Mouse (Mus musculus) stomach, embryonic 16.5 days (tissue): ENCODE measurements around the gene Nfia. TPM values are rescaled to one million over a fixed set of nuclear protein-coding genes. Genes with fewer than 3 reads are reported as not detected.
A peak's percentile ranks its signal among the peaks of the same experiment; 100 is the strongest.

ENCODE experiments used
- ATAC-seq: fragments of 200-750 bp; cut with Nextera tagmentation; 2 replicates; pipeline ENCODE4 v1.8.0; 2017; ENCODE audit warnings: moderate number of reproducible peaks, moderate TSS enrichment; ENCODE audit not compliant: insufficient read depth, low FRiP score
- H3K27ac ChIP-seq: fragments of 300-500 bp; sonication (generic); 2 replicates; pipeline ENCODE4 v1.5.1; 2014; ENCODE audit warnings: low read length
- H3K27me3 ChIP-seq: fragments of 300-500 bp; sonication (generic); 2 replicates; pipeline ENCODE4 v1.6.1; 2014; ENCODE audit warnings: low read length, control low read depth, mixed read lengths; ENCODE audit not compliant: control insufficient read depth, insufficient read depth
- H3K36me3 ChIP-seq: fragments of 300-500 bp; sonication (generic); 2 replicates; pipeline ENCODE4 v1.6.1; 2014; ENCODE audit warnings: low read length; ENCODE audit not compliant: control insufficient read depth, insufficient read depth
- H3K4me1 ChIP-seq: fragments of 300-500 bp; sonication (generic); 2 replicates; pipeline ENCODE4 v1.6.1; 2014; ENCODE audit warnings: low read length, control low read depth, mixed read lengths; ENCODE audit not compliant: control insufficient read depth, insufficient read depth
- H3K4me2 ChIP-seq: fragments of 300-500 bp; sonication (generic); 2 replicates; pipeline ENCODE4 v1.6.1; 2014; ENCODE audit warnings: low read depth, low read length, mixed read lengths
- H3K4me3 ChIP-seq: fragments of 300-500 bp; sonication (generic); replicated peaks from 2 replicates; pipeline ENCODE4 v1.5.1; 2014; ENCODE audit warnings: mild to moderate bottlenecking, low read length
- H3K9ac ChIP-seq: fragments of 300-500 bp; sonication (generic); 2 replicates; pipeline ENCODE4 v1.6.1; 2014; ENCODE audit warnings: low read length
- H3K9me3 ChIP-seq: fragments of 300-500 bp; sonication (generic); replicated peaks from 2 replicates; pipeline ENCODE4 v1.6.1; 2016; ENCODE audit warnings: low read length, control low read depth; ENCODE audit not compliant: control insufficient read depth
- WGBS: fragments of 180-500 bp; shearing (Covaris S2); extraction: QIAGEN DNeasy Blood & Tissue Kit; methylation state at CpG from one replicate; pipeline ENCODE4 v1.1.7; 2014; 5-methylcytosine and 5-hydroxymethylcytosine counted together
- polyA plus RNA-seq: library from polyadenylated mRNA; unstranded; fragments of >200 nt; fragmentation: Nextera tagmentation; extraction: Ambion mirVana; gene quantifications from 2 replicates; pipeline ENCODE4 v1.2.1, GENCODE M21; 2015

Nfia gene
- polyA plus RNA-seq, 1 experiment from 2014 or later, result 45.1 TPM

DNA sequence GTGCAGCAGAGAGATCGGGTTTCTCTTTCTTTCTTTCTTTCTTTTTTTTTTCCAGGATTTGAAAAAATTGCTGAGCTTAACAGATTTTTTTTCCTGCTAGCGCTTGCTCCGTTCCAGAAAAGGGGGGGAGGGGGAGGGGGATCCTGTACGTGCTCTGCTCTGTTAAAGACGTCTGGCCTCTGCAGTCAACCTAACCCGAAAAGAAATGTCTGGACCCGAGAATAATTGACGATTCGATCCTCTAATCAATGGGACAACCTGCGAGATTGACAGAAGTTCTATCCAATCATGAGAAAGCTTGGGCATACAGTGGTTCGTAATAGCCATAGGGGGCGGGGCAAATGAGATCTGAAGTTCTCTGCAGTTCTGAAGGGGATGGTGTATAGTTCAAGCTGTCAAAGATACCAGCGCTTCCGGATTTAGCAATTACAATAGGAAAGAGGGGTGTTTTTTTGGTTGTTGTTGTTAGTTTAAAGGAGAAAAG is 618 bp downstream of the Nfia start:
- peak overlapping the region; percentile 97 for H3K27ac ChIP-seq
- ATAC-seq, result peak; percentile 80
- peaks cover 16% of the 10 kb centered on the region for H3K4me1 ChIP-seq
- peak overlapping the region; percentile 53 for H3K4me2 ChIP-seq
- H3K27me3 ChIP-seq, result no peaks in the 10 kb centered on the region
- H3K9me3 ChIP-seq, result no peaks in the 10 kb centered on the region
- peak overlapping the region; percentile 54 for H3K4me3 ChIP-seq
- peak overlapping the region; percentile 49 for H3K9ac ChIP-seq
- under 1% methylated on average over 14 of the region's 14 CpGs for WGBS
- H3K36me3 ChIP-seq, result no peaks in the 10 kb centered on the region

GRCm38 (mm10) chr4:97773791-97774190 is 1.3 kb downstream of the Nfia start:
- WGBS, result 59% methylated on average over 2 of the region's 2 CpGs
- Histone ChIP-seq H3K4me3 (peak overlapping the region; percentile 54), H3K9ac (peak overlapping the region; percentile 49), H3K9me3 (no peaks in the 10 kb centered on the region), H3K4me2 (peak overlapping the region; percentile 53), H3K27ac (peak overlapping the region; percentile 97), H3K4me1 (peaks cover 16% of the 10 kb centered on the region), H3K27me3 (no peaks in the 10 kb centered on the region), H3K36me3 (no peaks in the 10 kb centered on the region)
- ATAC-seq, result no peak

DNA sequence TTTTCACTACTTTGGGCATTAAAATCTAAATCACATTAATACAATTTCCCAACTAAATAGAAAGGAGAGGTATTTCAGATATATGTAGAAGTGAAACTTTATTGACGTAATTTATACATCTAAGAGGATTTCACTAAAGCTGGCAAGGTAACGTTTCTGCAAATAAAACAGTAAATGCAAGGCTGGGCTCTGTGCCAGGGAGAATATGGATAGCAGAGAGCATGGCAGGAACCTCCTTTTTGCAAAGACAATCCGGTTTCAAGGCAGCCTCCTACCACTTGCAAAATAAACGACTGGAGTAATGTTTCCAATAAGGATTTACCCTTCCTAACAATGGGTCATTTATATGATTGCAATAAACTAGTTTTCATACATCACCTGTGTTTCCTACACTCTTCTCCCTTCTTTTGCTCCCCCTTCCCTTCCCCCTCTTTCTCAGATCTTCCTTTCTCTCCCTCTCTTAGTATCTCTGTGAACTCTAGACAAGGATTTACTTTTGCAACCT is 2.0 kb downstream of the Nfia start:
- Histone ChIP-seq H3K9ac (no peak overlapping the region; the same call in 1 of the 2 replicates), H3K4me2 (peak overlapping the region; percentile 65), H3K36me3 (no peaks in the 10 kb centered on the region), H3K4me3 (peak overlapping the region; percentile 89), H3K4me1 (peaks cover 16% of the 10 kb centered on the region), H3K27me3 (no peaks in the 10 kb centered on the region), H3K9me3 (no peaks in the 10 kb centered on the region), H3K27ac (peak overlapping the region; percentile 98)
- no peak for ATAC-seq
- WGBS, result 12% methylated on average over 4 of the region's 4 CpGs

DNA sequence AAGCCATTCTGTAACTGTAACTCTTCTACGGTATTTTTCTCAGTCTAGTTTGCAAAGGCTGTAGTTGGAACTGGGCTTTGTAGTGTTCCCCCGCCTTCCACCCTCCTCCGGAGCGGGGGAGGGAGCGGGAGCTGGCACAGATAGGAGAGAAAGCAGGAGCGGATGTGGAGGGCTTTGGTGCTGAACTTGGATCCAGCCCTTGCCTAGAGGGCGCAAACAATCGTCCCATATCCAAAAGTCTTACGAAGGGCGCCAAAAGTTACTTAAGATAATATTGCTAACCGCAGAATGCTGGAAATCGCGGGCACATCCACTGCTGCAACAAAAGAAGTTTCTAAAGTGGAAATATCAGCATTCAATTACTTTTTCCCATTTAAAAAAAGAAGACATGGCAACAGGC is 2.5 kb downstream of the Nfia start:
- Histone ChIP-seq H3K9me3 (no peaks in the 10 kb centered on the region), H3K9ac (peak overlapping the region; percentile 54), H3K36me3 (no peaks in the 10 kb centered on the region), H3K27ac (peak overlapping the region; percentile 98), H3K4me2 (peak overlapping the region; percentile 65), H3K27me3 (no peaks in the 10 kb centered on the region), H3K4me1 (peaks cover 16% of the 10 kb centered on the region), H3K4me3 (peak overlapping the region; percentile 89)
- ATAC-seq, result no peak
- under 1% methylated on average over 13 of the region's 13 CpGs for WGBS

- H3K27ac ChIP-seq, result peak overlapping the region; percentile 98
- peak overlapping the region; percentile 89 for H3K4me3 ChIP-seq
- ATAC-seq, result no peak
- peak overlapping the region; percentile 65 for H3K4me2 ChIP-seq
- peak overlapping the region; percentile 66 for H3K9ac ChIP-seq
- H3K4me1 ChIP-seq, result peaks cover 16% of the 10 kb centered on the region
- no peaks in the 10 kb centered on the region for H3K36me3 ChIP-seq
- WGBS, result 1% methylated on average over 20 of the region's 20 CpGs
- no peaks in the 10 kb centered on the region for H3K27me3 ChIP-seq
- no peaks in the 10 kb centered on the region for H3K9me3 ChIP-seq
Measured at GRCm38 (mm10) chr4:97775494-97776265, 3.1 kb downstream of the Nfia start.

DNA sequence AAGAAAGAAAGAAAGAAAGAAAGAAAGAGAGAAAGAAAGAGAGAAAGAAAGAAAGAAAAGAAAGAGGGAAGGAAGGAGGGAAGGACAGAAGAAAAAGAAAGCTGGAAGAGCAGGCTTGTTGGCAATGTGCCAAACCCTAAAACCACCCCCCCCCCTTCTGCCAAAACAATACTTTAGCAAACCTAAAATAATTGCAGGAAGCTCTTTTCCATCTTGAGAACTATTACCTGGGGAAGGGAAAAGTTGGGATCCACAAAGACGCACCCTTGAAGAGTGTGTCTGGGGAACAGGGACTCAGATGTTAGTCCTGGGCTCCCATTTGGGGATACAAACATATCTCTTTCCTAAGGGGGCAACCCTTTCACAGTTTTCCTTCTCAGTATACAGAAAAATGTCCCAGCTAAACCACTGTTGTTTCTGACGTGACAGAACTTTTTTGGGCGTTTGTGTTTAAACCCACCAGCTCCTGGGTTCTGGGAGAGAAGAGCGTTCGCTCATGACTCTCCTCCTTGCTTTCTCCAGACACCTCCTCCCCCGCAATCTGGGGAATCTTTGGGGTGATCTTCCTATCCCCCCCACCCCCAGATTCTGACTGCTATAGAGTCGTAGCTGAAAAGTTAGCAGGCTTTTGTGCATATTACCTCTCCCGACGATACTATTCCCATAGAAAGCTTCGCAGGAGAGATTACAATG is 4.0 kb downstream of the Nfia start:
- Histone ChIP-seq H3K4me1 (peaks cover 16% of the 10 kb centered on the region), H3K9ac (peak overlapping the region; percentile 99), H3K36me3 (no peaks in the 10 kb centered on the region), H3K4me3 (peak overlapping the region; percentile 89), H3K27me3 (no peaks in the 10 kb centered on the region), H3K27ac (peak overlapping the region; percentile 98), H3K4me2 (peak overlapping the region; percentile 65), H3K9me3 (no peaks in the 10 kb centered on the region)
- 1% methylated on average over 10 of the region's 10 CpGs for WGBS
- ATAC-seq, result no peak

DNA sequence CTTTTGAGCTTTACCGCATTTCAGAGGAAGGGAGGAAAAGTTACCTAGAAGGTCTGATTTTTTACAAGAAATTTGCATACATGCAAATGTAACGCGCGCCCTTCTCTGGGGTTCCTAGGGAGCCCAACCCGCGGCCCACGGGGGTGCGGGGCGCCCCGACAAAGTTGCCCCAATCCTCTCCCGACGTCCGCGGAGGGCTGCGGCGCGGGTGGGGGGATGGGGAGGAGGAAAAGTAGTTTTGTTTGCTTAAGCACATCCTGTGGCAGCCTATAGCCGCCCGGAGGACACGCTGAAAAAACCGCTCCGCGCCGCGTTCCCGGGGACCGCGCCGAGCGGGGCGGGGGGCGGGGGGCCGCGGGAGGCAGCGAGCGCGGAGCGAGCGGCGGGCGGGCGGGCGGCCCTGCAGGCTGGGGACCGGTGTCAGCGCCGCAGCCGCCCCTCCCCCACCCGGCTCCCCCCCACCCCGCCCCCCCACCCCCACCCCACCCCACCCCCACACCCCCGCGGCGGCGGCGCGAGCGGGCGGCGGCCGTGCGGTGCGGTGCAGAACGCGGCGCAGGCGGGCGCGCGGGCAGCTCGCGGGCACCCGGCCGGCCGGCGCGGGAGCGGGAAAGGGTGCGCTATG is 4.7 kb downstream of the Nfia start:
- Histone ChIP-seq H3K4me2 (peak overlapping the region; percentile 65), H3K9ac (peak overlapping the region; percentile 99), H3K4me1 (peaks cover 16% of the 10 kb centered on the region), H3K27me3 (no peaks in the 10 kb centered on the region), H3K36me3 (no peaks in the 10 kb centered on the region), H3K27ac (peak overlapping the region; percentile 98), H3K4me3 (peak overlapping the region; percentile 89), H3K9me3 (no peaks in the 10 kb centered on the region)
- under 1% methylated on average over 58 of the region's 77 CpGs for WGBS
- peak; percentile 22 for ATAC-seq

GRCm38 (mm10) chr4:97777706-97778176 is 5.2 kb downstream of the Nfia start, which contains the start of gene E130114P18Rik:
Gene E130114P18Rik (minus strand): TSS chr4:97778078.
- 0% methylated on average over 32 of the region's 37 CpGs for WGBS
- ATAC-seq, result peak; percentile 71
- peak within 1 kb of the TSS; percentile 98 for H3K27ac ChIP-seq
- peak within 1 kb of the TSS; percentile 99 for H3K9ac ChIP-seq
- peak within 1 kb of the TSS; percentile 89 for H3K4me3 ChIP-seq
- no peaks in the 10 kb centered on the region for H3K27me3 ChIP-seq
- H3K4me2 ChIP-seq, result peak within 1 kb of the TSS; percentile 65
- H3K4me1 ChIP-seq, result peaks cover 16% of the 10 kb centered on the region
- H3K9me3 ChIP-seq, result no peaks in the 10 kb centered on the region
- no peaks in the 10 kb centered on the region for H3K36me3 ChIP-seq
